Mouse (Mus musculus): ENCODE measurements around the gene Runx2. TPM values are rescaled to one million over a fixed set of nuclear protein-coding genes. Genes with fewer than 3 reads are reported as not detected.

Gene Runx2
- total and polyA plus RNA-seq, 2 experiments from 2014 or later = 0.59 to 1.8 TPM

GRCm38 (mm10) chr17:44827124-44827523, 12.5 kb upstream of the Runx2 start:
- no peaks in the 10 kb centered on the region for H3K4me1 ChIP-seq (ENCODE audit: insufficient read depth, low read length)
- H3K9ac ChIP-seq (replicated peaks; ENCODE audit: low read length, poor library complexity, severe bottlenecking) = no peak overlapping the region
- ATAC-seq (ENCODE audit: low FRiP score) (no peak), DNase-seq (ENCODE audit: low spot score) (no peak)
- no peaks in the 10 kb centered on the region for H3K27me3 ChIP-seq (ENCODE audit: insufficient read depth, low read length)
- no peak overlapping the region for H3K27ac ChIP-seq (ENCODE audit: low read depth, low read length)
- no peak overlapping the region for H3K4me2 ChIP-seq (ENCODE audit: low read depth, low read length, poor library complexity, severe bottlenecking)
- TF ChIP-seq CTCF (IDR thresholded peaks at IDR 0.05) = no peak
- no peaks in the 10 kb centered on the region for H3K36me3 ChIP-seq (ENCODE audit: insufficient read depth, low read length)
- no peak overlapping the region for H3K4me3 ChIP-seq (ENCODE audit: low read depth, low read length)
- WGBS = 86% methylated on average over 3 of the region's 3 CpGs
- no peaks in the 10 kb centered on the region for H3K9me3 ChIP-seq (ENCODE audit: low read length)

GRCm38 (mm10) chr17:44821940-44822339, 7.3 kb upstream of the Runx2 start:
- Histone ChIP-seq H3K27me3 (ENCODE audit: insufficient read depth, low read length) (no peaks in the 10 kb centered on the region), H3K4me1 (ENCODE audit: insufficient read depth, low read length) (no peaks in the 10 kb centered on the region), H3K9ac (replicated peaks; ENCODE audit: low read length, poor library complexity, severe bottlenecking) (no peak overlapping the region), H3K27ac (ENCODE audit: low read depth, low read length) (no peak overlapping the region), H3K36me3 (ENCODE audit: insufficient read depth, low read length) (no peaks in the 10 kb centered on the region), H3K9me3 (ENCODE audit: low read length) (no peaks in the 10 kb centered on the region), H3K4me3 (ENCODE audit: low read depth, low read length) (no peak overlapping the region), H3K4me2 (ENCODE audit: low read depth, low read length, poor library complexity, severe bottlenecking) (no peak overlapping the region)
- no peak for TF ChIP-seq CTCF (IDR thresholded peaks at IDR 0.05)
- DNase-seq (ENCODE audit: low spot score) = no peak
- ATAC-seq (ENCODE audit: low FRiP score) = no peak
- WGBS = 92% methylated on average over 5 of the region's 5 CpGs

- WGBS = 66% methylated on average over 4 of the region's 4 CpGs
- Histone ChIP-seq H3K9ac (replicated peaks; ENCODE audit: low read length, poor library complexity, severe bottlenecking) (no peak overlapping the region), H3K27me3 (ENCODE audit: insufficient read depth, low read length) (no peaks in the 10 kb centered on the region), H3K9me3 (ENCODE audit: low read length) (no peaks in the 10 kb centered on the region), H3K4me3 (ENCODE audit: low read depth, low read length) (no peak overlapping the region), H3K4me1 (ENCODE audit: insufficient read depth, low read length) (no peaks in the 10 kb centered on the region), H3K4me2 (ENCODE audit: low read depth, low read length, poor library complexity, severe bottlenecking) (no peak overlapping the region), H3K27ac (ENCODE audit: low read depth, low read length) (no peak overlapping the region), H3K36me3 (ENCODE audit: insufficient read depth, low read length) (no peaks in the 10 kb centered on the region)
- no peak for ATAC-seq (ENCODE audit: low FRiP score)
- peak; percentile 8 for DNase-seq (ENCODE audit: low spot score)
- TF ChIP-seq CTCF (IDR thresholded peaks at IDR 0.05) = no peak
These were observed 5.2 kb upstream of the Runx2 start for GRCm38 (mm10) chr17:44819816-44820215.

GRCm38 (mm10) chr17:44818825-44819224, 4.2 kb upstream of the Runx2 start:
- ATAC-seq (ENCODE audit: low FRiP score) = no peak
- Histone ChIP-seq H3K9ac (replicated peaks; ENCODE audit: low read length, poor library complexity, severe bottlenecking) (no peak overlapping the region), H3K36me3 (ENCODE audit: insufficient read depth, low read length) (no peaks in the 10 kb centered on the region), H3K27ac (ENCODE audit: low read depth, low read length) (no peak overlapping the region), H3K4me3 (ENCODE audit: low read depth, low read length) (no peak overlapping the region), H3K4me1 (ENCODE audit: insufficient read depth, low read length) (no peaks in the 10 kb centered on the region), H3K27me3 (ENCODE audit: insufficient read depth, low read length) (no peaks in the 10 kb centered on the region), H3K4me2 (ENCODE audit: low read depth, low read length, poor library complexity, severe bottlenecking) (no peak overlapping the region), H3K9me3 (ENCODE audit: low read length) (no peaks in the 10 kb centered on the region)
- WGBS = 84% methylated on average over 2 of the region's 2 CpGs
- no peak for TF ChIP-seq CTCF (IDR thresholded peaks at IDR 0.05)
- DNase-seq (ENCODE audit: low spot score) = no peak

- H3K4me3 ChIP-seq (ENCODE audit: low read depth, low read length) = no peak overlapping the region
- no peak for TF ChIP-seq CTCF (IDR thresholded peaks at IDR 0.05)
- 91% methylated on average over 1 of the region's 1 CpGs for WGBS
- no peaks in the 10 kb centered on the region for H3K27me3 ChIP-seq (ENCODE audit: insufficient read depth, low read length)
- H3K9ac ChIP-seq (replicated peaks; ENCODE audit: low read length, poor library complexity, severe bottlenecking) = no peak overlapping the region
- no peak overlapping the region for H3K27ac ChIP-seq (ENCODE audit: low read depth, low read length)
- H3K36me3 ChIP-seq (ENCODE audit: insufficient read depth, low read length) = no peaks in the 10 kb centered on the region
- ATAC-seq (ENCODE audit: low FRiP score) (no peak), DNase-seq (ENCODE audit: low spot score) (no peak)
- H3K4me2 ChIP-seq (ENCODE audit: low read depth, low read length, poor library complexity, severe bottlenecking) = no peak overlapping the region
- H3K9me3 ChIP-seq (ENCODE audit: low read length) = no peaks in the 10 kb centered on the region
- no peaks in the 10 kb centered on the region for H3K4me1 ChIP-seq (ENCODE audit: insufficient read depth, low read length)
These were observed 7.6 kb downstream of the Runx2 start for GRCm38 (mm10) chr17:44807031-44807430.

GRCm38 (mm10) chr17:44797331-44797730, 17.3 kb downstream of the Runx2 start:
- ATAC-seq (ENCODE audit: low FRiP score) (no peak), DNase-seq (ENCODE audit: low spot score) (no peak)
- Histone ChIP-seq H3K9me3 (ENCODE audit: low read length) (no peaks in the 10 kb centered on the region), H3K4me3 (ENCODE audit: low read depth, low read length) (no peak overlapping the region), H3K27ac (ENCODE audit: low read depth, low read length) (no peak overlapping the region), H3K4me1 (ENCODE audit: insufficient read depth, low read length) (no peaks in the 10 kb centered on the region), H3K36me3 (ENCODE audit: insufficient read depth, low read length) (no peaks in the 10 kb centered on the region), H3K9ac (replicated peaks; ENCODE audit: low read length, poor library complexity, severe bottlenecking) (no peak overlapping the region), H3K27me3 (ENCODE audit: insufficient read depth, low read length) (no peaks in the 10 kb centered on the region), H3K4me2 (ENCODE audit: low read depth, low read length, poor library complexity, severe bottlenecking) (no peak overlapping the region)
- WGBS = 45% methylated on average over 3 of the region's 3 CpGs
- no peak for TF ChIP-seq CTCF (IDR thresholded peaks at IDR 0.05)
